Mouse (Mus musculus): ENCODE results near the gene Ddx41. TPM values are rescaled to one million over a fixed set of nuclear protein-coding genes. Genes with fewer than 3 reads are reported as not detected.

The Ddx41 gene
- total RNA-seq, 4 experiments from 2014 or later, result 8.3 to 12.2 (median 9.2) TPM

Small RNA genes lying within 50 kb of the gene (microRNA-seq; reads per million reads assigned to microRNA genes)
- 13.3 reads per million, percentile 10 among the genes with 10 or more reads in this experiment for gene Mir6945

Other genes with a start within 250 kb of the Ddx41 start
- gene Prelid1, start 216.2 kb downstream of the Ddx41 start, total RNA-seq (2022), result 10 to 100 TPM; 12.6 to 19.7 (median 16.9) TPM
- gene Rab24, start 214.7 kb downstream of the Ddx41 start, total RNA-seq (2022), result 10 to 100 TPM; 32.0 to 37.3 (median 34.5) TPM
- not detected for gene Mxd3, start 206.8 kb downstream of the Ddx41 start, total RNA-seq (2022)
- 10 to 100 TPM; 32.5 to 39.6 (median 34.6) TPM for gene Lman2, start 173.9 kb downstream of the Ddx41 start, total RNA-seq (2022)
- gene Rgs14, start 166.9 kb downstream of the Ddx41 start, total RNA-seq (2022), result under 1 TPM in 2 of 4 experiments, not detected in 2; 0.29 to 0.35 TPM
- not detected for gene Slc34a1, start 138.5 kb downstream of the Ddx41 start, total RNA-seq (2022)
- gene Pfn3, start 121.4 kb downstream of the Ddx41 start, total RNA-seq (2022), result not detected
- gene F12, start 109.9 kb downstream of the Ddx41 start, total RNA-seq (2022), result not detected
- 1 to 10 TPM; 6.9 to 9.7 (median 9.4) TPM for gene Grk6, start 91.6 kb downstream of the Ddx41 start, total RNA-seq (2022)
- gene Prr7, start 72.4 kb downstream of the Ddx41 start, total RNA-seq (2022), result under 1 TPM in 2 of 4 experiments, not detected in 2; 0.20 to 0.39 TPM
- gene Dbn1, start 48.5 kb downstream of the Ddx41 start, total RNA-seq (2022), result 1 to 10 TPM; 2.9 to 4.0 (median 3.4) TPM
- gene Pdlim7, start 23.0 kb downstream of the Ddx41 start, total RNA-seq (2022), result 100 to 1,000 TPM; 476 to 539 (median 493) TPM
- 1 to 10 TPM in 1 of 4 experiments, under 1 TPM in 3; 0.61 to 1.1 (median 0.79) TPM for gene Dok3, start 7.4 kb downstream of the Ddx41 start, total RNA-seq (2022)
- 10 to 100 TPM in 3 of 4 experiments, 1 to 10 TPM in 1; 7.8 to 14.0 (median 10.1) TPM for gene Fam193b, start 34.5 kb upstream of the Ddx41 start, total RNA-seq (2022)
- gene Tmed9, start 37.1 kb upstream of the Ddx41 start, total RNA-seq (2022), result 10 to 100 TPM; 54.1 to 64.0 (median 60.1) TPM
- 1 to 10 TPM; 4.8 to 5.8 (median 5.1) TPM for gene B4galt7, start 63.2 kb upstream of the Ddx41 start, total RNA-seq (2022)
- gene Caml, start 86.3 kb upstream of the Ddx41 start, total RNA-seq (2022), result 10 to 100 TPM in 1 of 4 experiments, 1 to 10 TPM in 3; 7.8 to 11.9 (median 8.7) TPM
- 10 to 100 TPM; 20.3 to 27.5 (median 23.8) TPM for gene Ddx46, start 98.4 kb upstream of the Ddx41 start, total RNA-seq (2022)
- gene B230219D22Rik, start 156.5 kb upstream of the Ddx41 start, total RNA-seq (2022), result 10 to 100 TPM; 28.4 to 32.8 (median 30.8) TPM
- gene Txndc15, start 178.0 kb upstream of the Ddx41 start, total RNA-seq (2022), result 10 to 100 TPM; 31.8 to 40.0 (median 34.2) TPM
- gene Pcbd2, start 190.7 kb upstream of the Ddx41 start, total RNA-seq (2022), result 10 to 100 TPM; 17.5 to 22.8 (median 19.3) TPM
- under 1 TPM in 1 of 4 experiments, not detected in 3; 0.38 TPM for gene Catsper3, start 247.9 kb upstream of the Ddx41 start, total RNA-seq (2022)

Measured in gastrocnemius, adult 8-10 months (tissue).